Mouse (Mus musculus) lung, adult 2 months (tissue): ENCODE measurements around the gene Hps3. TPM values are rescaled to one million over a fixed set of nuclear protein-coding genes. Genes with fewer than 3 reads are reported as not detected.
A peak's percentile ranks its signal among the peaks of the same experiment; 100 is the strongest.

ENCODE experiments used
- DNase-seq: peaks from one replicate; pipeline ENCODE4 v3.0.0; 2022
- H3K4me1 ChIP-seq: fragments of 200-500 bp; 2 replicates; pipeline ENCODE4 v1.6.1; 2011; ENCODE audit warnings: low read length; ENCODE audit not compliant: control insufficient read depth, insufficient read depth
- H3K4me3 ChIP-seq: fragments of 200-500 bp; replicated peaks from 2 replicates; pipeline ENCODE3; 2011; ENCODE audit warnings: low read depth, mild to moderate bottlenecking, control low read depth, low read length; ENCODE audit errors: extremely low read depth
- CTCF ChIP-seq: fragments of 200-500 bp; IDR thresholded peaks from 2 replicates; pipeline ENCODE4 v1.5.1; 2011; ENCODE audit warnings: mild to moderate bottlenecking, low read length, control low read depth; ENCODE audit not compliant: insufficient read depth
- POLR2A ChIP-seq: fragments of 200-500 bp; IDR thresholded peaks from 2 replicates; pipeline ENCODE4 v1.6.1; 2011; ENCODE audit warnings: low read depth, mild to moderate bottlenecking, control low read depth, low read length, borderline replicate concordance; ENCODE audit errors: extremely low read depth
- WGBS: fragments of 180-500 bp; shearing (Covaris S2); methylation state at CpG from one replicate; pipeline ENCODE4 v1.1.7; 2018; 5-methylcytosine and 5-hydroxymethylcytosine counted together
- polyA plus RNA-seq: library from polyadenylated mRNA; depleted of rRNA; stranded (reverse); fragments of >200 nt; gene quantifications from 2 replicates; pipeline ENCODE4 v1.2.3, GENCODE M21; 2012

Hps3 gene
- polyA plus RNA-seq, 1 experiment, result 19.5 TPM

DNA sequence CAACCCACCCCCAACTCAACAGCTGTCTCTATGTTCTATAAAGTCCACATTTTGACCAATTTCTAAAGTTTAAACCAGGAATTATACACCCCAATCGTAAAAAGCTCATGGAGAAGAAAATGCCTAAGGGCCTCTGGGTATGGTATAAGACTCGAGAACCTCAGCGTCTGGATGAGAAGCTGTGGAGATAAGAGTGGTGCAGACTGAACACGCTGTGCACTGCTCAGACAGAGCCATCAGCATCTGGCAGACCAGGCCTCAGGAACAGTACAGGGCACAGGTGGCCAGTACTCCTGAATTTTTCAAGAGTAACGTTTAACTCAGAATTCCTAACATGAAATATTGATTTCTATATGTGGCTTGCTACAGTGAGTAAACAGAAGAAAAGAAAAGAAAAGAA, 27.4 kb downstream of the Hps3 start:
- TF ChIP-seq POLR2A, result no peak
- TF ChIP-seq CTCF, result no peak
- H3K4me3 ChIP-seq, result no peak overlapping the region
- 89% methylated on average over 5 of the region's 5 CpGs for WGBS
- DNase-seq, result no peak
- H3K4me1 ChIP-seq, result no peaks in the 10 kb centered on the region

DNA sequence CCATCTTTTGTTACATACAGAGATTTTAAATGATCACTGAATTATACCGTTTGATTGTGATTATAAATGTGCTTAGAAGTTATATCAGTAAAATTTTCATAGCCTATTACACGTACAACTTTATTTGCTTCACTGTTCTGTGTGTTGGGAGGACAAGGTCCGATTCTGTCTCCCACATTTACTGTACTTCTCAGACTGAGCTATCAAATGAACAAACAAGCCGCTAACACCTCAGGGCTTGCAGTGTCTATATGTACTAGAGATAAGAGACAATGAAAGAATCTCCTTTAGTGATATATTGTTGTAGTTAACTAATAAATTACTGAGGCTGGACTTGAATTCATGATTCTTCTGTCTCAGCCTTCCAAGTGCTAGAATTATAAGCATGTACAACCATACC, 27.8 kb downstream of the Hps3 start:
- Histone ChIP-seq H3K4me1 (no peaks in the 10 kb centered on the region), H3K4me3 (no peak overlapping the region)
- TF ChIP-seq CTCF (no peak), POLR2A (no peak)
- 87% methylated on average over 4 of the region's 4 CpGs for WGBS
- DNase-seq, result no peak

DNA sequence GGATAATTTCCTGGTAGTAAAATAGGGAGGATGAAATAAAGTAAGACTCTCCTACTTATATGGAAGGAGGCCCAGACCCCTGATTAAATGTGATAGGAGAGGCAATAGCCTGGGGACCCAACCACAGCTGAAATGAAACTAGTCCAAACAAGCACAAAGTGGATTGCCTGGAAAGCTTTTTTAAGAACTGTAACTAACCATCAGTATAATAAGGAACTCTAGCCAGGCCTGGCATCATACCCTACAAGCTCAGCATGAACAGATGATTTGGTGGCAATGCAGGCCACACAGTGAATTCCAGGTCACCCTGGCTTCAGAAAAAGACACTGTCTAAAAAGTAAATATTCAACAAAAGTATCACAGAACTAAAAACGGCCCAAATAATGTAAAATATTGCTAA, 29.5 kb downstream of the Hps3 start:
- 57% methylated on average over 1 of the region's 1 CpGs for WGBS

DNA sequence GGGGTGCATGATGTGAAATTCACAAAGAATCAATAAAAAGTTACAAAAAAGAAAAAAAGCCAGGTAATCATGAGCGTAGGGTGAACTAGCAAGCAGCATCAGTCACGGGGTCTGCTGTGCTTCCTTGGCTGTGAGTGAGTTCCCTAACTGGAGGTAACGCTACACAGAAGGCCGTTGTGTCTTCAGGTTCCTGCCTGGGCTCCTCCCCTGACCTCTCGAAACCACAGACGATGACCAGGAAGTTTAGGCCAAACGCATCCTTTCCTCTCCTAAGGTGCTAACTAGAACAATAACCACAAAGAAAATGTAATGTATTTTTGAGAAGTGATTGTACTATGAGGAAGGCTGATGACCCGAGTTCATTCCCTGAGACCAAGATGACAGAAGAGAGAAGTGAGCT, 30.7 kb downstream of the Hps3 start:
- no peak for DNase-seq
- TF ChIP-seq POLR2A (no peak), CTCF (no peak)
- H3K4me1 ChIP-seq, result no peaks in the 10 kb centered on the region
- 75% methylated on average over 8 of the region's 8 CpGs for WGBS
- H3K4me3 ChIP-seq, result no peak overlapping the region

More for the DNA sequence above, 29.5 kb downstream of the Hps3 start:
- no peak for TF ChIP-seq POLR2A
- TF ChIP-seq CTCF, result no peak
- H3K4me3 ChIP-seq, result no peak overlapping the region
- H3K4me1 ChIP-seq, result no peaks in the 10 kb centered on the region
- no peak for DNase-seq

DNA sequence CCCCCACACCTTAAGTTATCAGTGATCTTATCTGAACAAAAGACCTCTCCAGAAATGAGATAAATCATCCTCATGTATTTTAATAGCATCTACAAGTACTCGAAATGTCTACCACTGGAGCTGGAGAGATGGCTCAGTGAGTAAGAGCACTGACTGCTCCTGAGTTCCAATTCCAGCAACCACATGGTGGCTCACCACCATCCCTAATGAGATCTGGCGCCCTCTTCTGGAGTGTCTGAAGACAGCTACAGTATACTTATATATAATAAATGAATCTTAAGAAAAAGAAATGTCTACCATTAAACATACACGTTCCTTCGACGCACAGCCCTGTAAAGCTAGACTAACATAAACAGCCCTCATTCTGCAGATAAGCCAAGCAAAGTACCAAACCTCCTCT, 32.3 kb downstream of the Hps3 start:
- Histone ChIP-seq H3K4me1 (no peaks in the 10 kb centered on the region), H3K4me3 (no peak overlapping the region)
- DNase-seq, result no peak
- 73% methylated on average over 5 of the region's 5 CpGs for WGBS
- TF ChIP-seq POLR2A (no peak), CTCF (peak; percentile 22; the same call in 1 of the 2 replicates)

DNA sequence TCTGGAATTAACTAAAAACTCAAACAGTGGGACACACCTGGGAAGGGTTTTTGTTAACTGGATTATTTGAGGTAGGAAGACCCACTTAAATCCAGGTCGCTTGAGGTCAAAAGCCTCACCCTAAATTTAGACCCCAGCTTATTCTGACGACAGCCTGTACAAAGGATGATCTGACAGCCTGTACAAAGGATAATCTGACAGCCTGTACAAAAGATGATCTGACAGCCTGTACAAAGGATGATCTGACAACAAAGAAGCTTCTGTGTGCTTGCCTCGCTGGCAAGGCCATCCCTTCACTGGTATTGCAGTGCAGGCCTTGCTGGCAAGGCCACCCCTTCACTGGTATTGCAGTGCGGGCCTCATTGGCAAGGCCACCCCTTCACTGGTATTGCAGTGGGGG, 34.3 kb downstream of the Hps3 start:
- WGBS, result 86% methylated on average over 4 of the region's 4 CpGs

DNA sequence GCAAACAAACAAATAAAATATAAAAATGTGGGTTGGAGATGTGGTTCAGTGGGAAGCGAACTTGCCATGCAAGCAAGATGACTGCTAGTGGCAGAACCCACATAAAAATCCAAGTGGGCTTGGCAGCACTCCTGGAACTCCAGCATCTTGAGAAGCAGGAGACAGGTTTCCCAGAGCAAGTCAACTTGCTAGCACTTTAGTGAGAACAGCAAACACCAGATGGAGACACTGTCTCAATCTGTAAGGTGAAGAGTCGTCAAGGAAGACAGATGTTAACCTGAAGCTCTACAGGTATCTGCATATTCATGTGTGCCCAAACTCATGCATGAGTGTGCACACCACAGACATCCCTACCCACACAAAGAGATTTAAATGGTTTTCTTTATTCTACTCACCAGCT, 35.6 kb downstream of the Hps3 start:
- Histone ChIP-seq H3K4me1 (no peaks in the 10 kb centered on the region), H3K4me3 (no peak overlapping the region)
- DNase-seq, result no peak
- 81% methylated on average over 2 of the region's 2 CpGs for WGBS
- TF ChIP-seq POLR2A (no peak), CTCF (no peak)

More for the DNA sequence above, 34.3 kb downstream of the Hps3 start:
- Histone ChIP-seq H3K4me1 (no peaks in the 10 kb centered on the region), H3K4me3 (no peak overlapping the region)
- TF ChIP-seq CTCF, result no peak
- no peak for TF ChIP-seq POLR2A
- no peak for DNase-seq

DNA sequence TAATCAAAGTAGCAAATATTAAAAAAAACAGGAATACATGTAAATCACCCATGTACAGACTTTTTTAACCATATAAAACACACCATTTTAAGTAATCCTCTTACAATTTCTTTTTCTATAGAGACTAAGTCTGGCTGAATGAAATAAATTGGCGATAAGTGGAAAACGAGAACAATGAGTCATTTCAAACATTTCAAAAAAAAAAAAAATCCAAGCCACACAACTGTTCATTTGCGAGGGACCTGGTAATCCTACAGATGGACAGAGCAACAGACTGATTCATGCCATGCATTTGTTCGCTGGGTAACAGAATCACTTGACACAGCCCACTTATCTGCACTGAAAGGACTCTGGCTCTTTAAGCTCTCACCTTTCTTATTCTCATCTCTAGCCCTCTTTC, 42.7 kb downstream of the Hps3 start:
- WGBS, result 83% methylated on average over 4 of the region's 4 CpGs
- no peak for DNase-seq
- Histone ChIP-seq H3K4me1 (no peaks in the 10 kb centered on the region), H3K4me3 (no peak overlapping the region)
- TF ChIP-seq POLR2A (no peak), CTCF (no peak)

DNA sequence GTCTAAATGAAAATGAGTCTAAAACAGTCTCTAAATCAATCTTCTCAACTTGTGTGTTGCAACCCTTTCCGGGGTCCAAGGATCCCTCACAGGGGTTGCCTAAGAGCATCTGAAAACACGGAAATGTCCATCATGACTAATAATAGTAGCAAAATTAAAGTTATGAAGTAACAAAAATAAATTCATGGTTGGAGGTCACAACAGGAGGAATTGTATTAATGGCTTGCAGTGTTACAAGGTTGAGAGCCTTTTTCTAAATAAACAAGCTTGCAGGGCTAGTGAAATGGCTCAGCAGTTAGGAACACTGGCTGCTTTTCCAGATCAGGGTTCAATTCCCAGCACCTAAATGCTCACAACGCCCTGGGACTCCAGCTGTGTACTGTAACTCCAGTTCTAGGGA, 45.1 kb downstream of the Hps3 start:
- WGBS, result 60% methylated on average over 3 of the region's 3 CpGs
- no peak for DNase-seq
- Histone ChIP-seq H3K4me3 (no peak overlapping the region), H3K4me1 (no peaks in the 10 kb centered on the region)
- no peak for TF ChIP-seq POLR2A
- no peak for TF ChIP-seq CTCF

DNA sequence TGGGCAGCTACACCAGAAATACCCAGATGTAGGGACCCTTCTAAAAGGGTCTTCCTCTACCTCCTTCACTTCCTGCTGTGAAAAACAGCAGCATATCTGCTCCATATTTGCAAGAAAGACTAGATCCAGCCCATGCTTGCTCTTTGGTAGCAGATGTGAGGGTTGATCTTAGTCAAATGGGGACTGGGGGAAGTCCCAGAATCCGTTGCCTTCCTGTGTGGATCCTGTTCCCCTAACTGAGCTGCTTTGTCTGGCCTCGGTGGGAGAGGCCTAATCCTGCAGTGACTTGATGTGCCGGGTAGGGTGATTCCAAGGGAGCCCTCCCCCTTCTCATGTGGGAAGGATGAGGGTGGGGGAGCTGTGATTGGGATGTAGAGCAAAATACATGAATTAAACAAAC, 49.0 kb downstream of the Hps3 start:
- WGBS, result 31% methylated on average over 3 of the region's 3 CpGs

DNA sequence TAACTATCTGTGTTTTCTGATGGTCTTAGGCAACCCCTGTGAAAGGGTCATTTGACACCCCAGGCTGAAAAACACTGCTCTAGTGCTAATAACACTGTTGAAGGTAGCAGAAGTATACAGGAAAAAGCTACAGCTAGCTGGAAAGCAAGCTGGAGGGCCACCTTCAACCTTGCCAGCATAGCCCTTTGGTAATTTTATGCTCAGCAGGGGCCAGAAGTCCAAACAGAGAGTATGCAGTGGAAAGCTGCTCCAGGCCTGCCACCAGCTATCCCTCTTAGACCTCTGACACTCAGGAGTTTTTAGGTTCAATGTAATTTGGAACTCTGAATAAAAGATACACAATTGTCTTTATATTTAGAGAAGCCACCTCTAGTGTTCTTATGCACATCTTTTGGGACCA, 52.3 kb downstream of the Hps3 start:
- DNase-seq, result no peak
- Histone ChIP-seq H3K4me1 (no peaks in the 10 kb centered on the region), H3K4me3 (no peak overlapping the region)
- TF ChIP-seq CTCF, result no peak
- no peak for TF ChIP-seq POLR2A

More for the DNA sequence above, 49.0 kb downstream of the Hps3 start:
- DNase-seq, result no peak
- Histone ChIP-seq H3K4me1 (no peaks in the 10 kb centered on the region), H3K4me3 (no peak overlapping the region)
- no peak for TF ChIP-seq CTCF
- no peak for TF ChIP-seq POLR2A
